Mouse (Mus musculus): Measurements from ENCODE around the gene Prpf31. TPM values are rescaled to one million over a fixed set of nuclear protein-coding genes. Genes with fewer than 3 reads are reported as not detected.

Prpf31 gene
- polyA plus RNA-seq, 1 experiment from 2014 or later, result 24.9 TPM

GRCm38 (mm10) chr7:3675228-3675548 is 45.4 kb downstream of the Prpf31 start:
- Histone ChIP-seq H3K9me3 (ENCODE audit: low read length) (no peaks in the 10 kb centered on the region), H3K27me3 (ENCODE audit: insufficient read depth, low read length) (no peaks in the 10 kb centered on the region), H3K4me2 (ENCODE audit: low read depth, low read length) (no peak overlapping the region), H3K4me3 (ENCODE audit: low read depth, low read length) (no peak overlapping the region), H3K36me3 (replicated peaks; ENCODE audit: insufficient read depth, low read length) (no peaks in the 10 kb centered on the region), H3K4me1 (ENCODE audit: insufficient read depth) (no peaks in the 10 kb centered on the region), H3K9ac (replicated peaks) (no peak overlapping the region), H3K27ac (ENCODE audit: low read depth) (no peak overlapping the region)
- TF ChIP-seq CTCF (IDR thresholded peaks at IDR 0.05; ENCODE audit: low read depth), result no peak
- TF ChIP-seq EP300 (IDR thresholded peaks at IDR 0.05; ENCODE audit: low read depth), result no peak
- 63% methylated on average over 3 of the region's 3 CpGs for WGBS (ENCODE audit: insufficient replicate concordance)
- ATAC-seq, result no peak
- DNase-seq, result no peak

DNA sequence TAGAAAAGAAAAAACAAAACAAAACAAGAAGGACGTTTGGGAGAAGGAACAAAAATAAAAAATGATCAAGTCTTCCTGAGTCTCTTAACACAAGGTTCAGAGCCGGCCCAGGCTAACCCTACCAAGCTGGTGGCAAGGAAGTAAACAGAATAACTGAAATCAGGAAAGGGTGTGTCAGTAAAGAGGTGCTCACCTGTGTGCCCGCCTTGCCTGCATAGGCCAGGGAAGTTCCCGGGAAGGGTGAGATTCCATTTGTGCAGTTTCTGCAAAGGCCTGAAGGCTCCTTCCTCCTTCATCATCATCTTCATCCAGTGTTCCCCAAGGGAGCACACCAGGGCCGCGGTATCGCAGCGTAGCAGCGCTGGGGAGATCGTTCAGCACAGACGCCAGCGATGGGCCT is 46.6 kb downstream of the Prpf31 start:
- no peak overlapping the region for H3K4me2 ChIP-seq (ENCODE audit: low read depth, low read length)
- H3K4me1 ChIP-seq (ENCODE audit: insufficient read depth), result no peaks in the 10 kb centered on the region
- no peak overlapping the region for H3K27ac ChIP-seq (ENCODE audit: low read depth)
- H3K9ac ChIP-seq (replicated peaks), result no peak overlapping the region
- no peaks in the 10 kb centered on the region for H3K9me3 ChIP-seq (ENCODE audit: low read length)
- 89% methylated on average over 12 of the region's 12 CpGs for WGBS (ENCODE audit: insufficient replicate concordance)
- DNase-seq, result no peak
- no peaks in the 10 kb centered on the region for H3K27me3 ChIP-seq (ENCODE audit: insufficient read depth, low read length)
- H3K36me3 ChIP-seq (replicated peaks; ENCODE audit: insufficient read depth, low read length), result no peaks in the 10 kb centered on the region
- TF ChIP-seq EP300 (IDR thresholded peaks at IDR 0.05; ENCODE audit: low read depth), result no peak
- TF ChIP-seq CTCF (IDR thresholded peaks at IDR 0.05; ENCODE audit: low read depth), result no peak
- ATAC-seq, result no peak
- no peak overlapping the region for H3K4me3 ChIP-seq (ENCODE audit: low read depth, low read length)

DNA sequence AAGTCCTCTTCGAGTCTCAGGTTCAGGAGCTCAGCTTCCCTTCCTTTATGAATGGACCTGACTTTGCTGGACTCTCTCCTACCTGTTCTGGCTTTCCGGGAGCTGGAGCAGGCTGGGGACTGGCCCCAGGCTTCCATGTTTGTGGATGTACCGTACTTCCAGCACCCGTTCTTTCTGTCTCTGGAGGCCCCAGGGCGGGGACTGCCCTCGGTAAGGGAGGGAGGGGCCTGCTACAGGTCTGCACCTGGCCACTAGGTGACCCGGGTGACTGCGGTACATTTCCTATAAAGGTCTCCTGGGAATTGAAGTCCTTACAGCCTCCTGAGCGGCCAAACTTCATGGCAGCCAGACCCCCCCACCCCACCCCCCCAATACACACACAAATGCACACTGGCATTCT is 47.6 kb downstream of the Prpf31 start, which contains the start of gene Tmc4:
Gene Tmc4 (minus strand): TSS at position 212 of the 400 bp plus-strand sequence.
- peak; percentile 27 for DNase-seq
- Histone ChIP-seq H3K36me3 (replicated peaks; ENCODE audit: insufficient read depth, low read length) (no peaks in the 10 kb centered on the region), H3K4me3 (ENCODE audit: low read depth, low read length) (no peak within 1 kb of the TSS), H3K4me2 (ENCODE audit: low read depth, low read length) (peak within 1 kb of the TSS; percentile 18; the same call in 1 of the 2 replicates), H3K27me3 (ENCODE audit: insufficient read depth, low read length) (no peaks in the 10 kb centered on the region), H3K9ac (replicated peaks) (no peak within 1 kb of the TSS; the same call in 1 of the 2 replicates), H3K4me1 (ENCODE audit: insufficient read depth) (no peaks in the 10 kb centered on the region), H3K9me3 (ENCODE audit: low read length) (no peaks in the 10 kb centered on the region), H3K27ac (ENCODE audit: low read depth) (0 out of 2 replicates have a peak within 1 kb of the TSS, but pooled peaks have one; percentile 16)
- peak; percentile 61; the same call in 1 of the 2 replicates for ATAC-seq
- 59% methylated on average over 9 of the region's 9 CpGs for WGBS (ENCODE audit: insufficient replicate concordance)
- TF ChIP-seq CTCF (IDR thresholded peaks at IDR 0.05; ENCODE audit: low read depth), result no peak
- TF ChIP-seq EP300 (IDR thresholded peaks at IDR 0.05; ENCODE audit: low read depth), result no peak

DNA sequence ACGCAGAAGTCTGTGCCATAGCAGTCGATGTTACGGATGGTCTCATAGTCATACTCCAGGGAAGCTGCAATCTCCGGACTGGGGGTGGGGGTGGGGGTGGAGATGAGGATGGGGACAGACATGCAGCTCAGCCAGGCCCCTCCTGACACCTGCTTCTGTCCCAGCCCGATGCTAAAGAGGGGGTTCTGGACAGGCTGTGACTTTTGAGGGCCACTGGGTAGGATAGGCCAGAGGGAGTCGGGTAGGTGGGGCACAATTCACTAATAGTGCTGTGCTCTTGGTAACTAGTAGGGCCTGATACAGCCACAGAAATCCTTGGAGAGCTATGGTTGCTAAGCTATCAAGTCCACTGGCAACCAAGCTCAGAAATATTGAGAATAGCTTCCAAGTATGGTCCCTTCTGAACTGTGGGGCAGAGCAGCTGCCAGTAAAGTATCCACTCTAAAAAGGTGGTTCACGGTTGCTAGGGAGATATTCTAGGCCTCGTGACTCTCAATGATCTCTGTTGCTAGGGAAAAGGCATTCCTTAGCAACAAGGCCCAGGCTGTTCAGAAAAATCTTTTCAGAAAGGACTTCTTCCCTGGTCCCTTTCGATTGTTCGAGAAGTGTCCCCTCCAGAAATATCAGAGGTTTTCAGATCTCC is 54.2 kb downstream of the Prpf31 start:
- Histone ChIP-seq H3K36me3 (replicated peaks; ENCODE audit: insufficient read depth, low read length) (peaks cover 27% of the 10 kb centered on the region), H3K27ac (ENCODE audit: low read depth) (no peak overlapping the region), H3K4me3 (ENCODE audit: low read depth, low read length) (no peak overlapping the region), H3K9me3 (ENCODE audit: low read length) (no peaks in the 10 kb centered on the region), H3K27me3 (ENCODE audit: insufficient read depth, low read length) (no peaks in the 10 kb centered on the region), H3K4me2 (ENCODE audit: low read depth, low read length) (no peak overlapping the region), H3K4me1 (ENCODE audit: insufficient read depth) (no peaks in the 10 kb centered on the region), H3K9ac (replicated peaks) (no peak overlapping the region)
- no peak for TF ChIP-seq EP300 (IDR thresholded peaks at IDR 0.05; ENCODE audit: low read depth)
- TF ChIP-seq CTCF (IDR thresholded peaks at IDR 0.05; ENCODE audit: low read depth), result no peak
- 85% methylated on average over 10 of the region's 10 CpGs for WGBS (ENCODE audit: insufficient replicate concordance)
- DNase-seq (no peak), ATAC-seq (no peak)

DNA sequence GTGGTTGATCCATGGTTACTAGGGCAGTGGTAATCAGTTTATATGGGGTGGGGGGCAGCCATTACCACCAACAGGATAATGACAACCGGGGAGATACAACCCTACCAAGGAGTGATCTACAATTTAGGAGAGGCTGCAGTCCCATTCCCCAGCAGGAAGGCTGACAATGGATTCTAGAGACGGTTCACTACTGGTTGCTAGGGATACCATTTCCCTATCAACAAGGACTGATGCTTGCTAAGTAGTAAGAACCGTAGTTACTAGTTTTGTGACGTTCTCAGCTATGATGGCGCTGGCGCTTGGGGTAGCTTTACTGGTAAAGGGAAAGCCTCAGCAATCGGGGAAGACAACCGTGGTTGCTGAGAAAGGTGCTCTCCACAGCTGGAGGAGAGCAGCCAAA is 54.9 kb downstream of the Prpf31 start:
- Histone ChIP-seq H3K4me1 (ENCODE audit: insufficient read depth) (no peaks in the 10 kb centered on the region), H3K4me3 (ENCODE audit: low read depth, low read length) (no peak overlapping the region), H3K9me3 (ENCODE audit: low read length) (no peaks in the 10 kb centered on the region), H3K9ac (replicated peaks) (no peak overlapping the region), H3K27me3 (ENCODE audit: insufficient read depth, low read length) (no peaks in the 10 kb centered on the region), H3K27ac (ENCODE audit: low read depth) (no peak overlapping the region), H3K36me3 (replicated peaks; ENCODE audit: insufficient read depth, low read length) (peaks cover 27% of the 10 kb centered on the region), H3K4me2 (ENCODE audit: low read depth, low read length) (no peak overlapping the region)
- DNase-seq (no peak), ATAC-seq (no peak)
- no peak for TF ChIP-seq CTCF (IDR thresholded peaks at IDR 0.05; ENCODE audit: low read depth)
- no peak for TF ChIP-seq EP300 (IDR thresholded peaks at IDR 0.05; ENCODE audit: low read depth)
- WGBS (ENCODE audit: insufficient replicate concordance), result 86% methylated on average over 8 of the region's 8 CpGs

- ATAC-seq (no peak), DNase-seq (no peak)
- TF ChIP-seq EP300 (IDR thresholded peaks at IDR 0.05; ENCODE audit: low read depth), result no peak
- no peak for TF ChIP-seq CTCF (IDR thresholded peaks at IDR 0.05; ENCODE audit: low read depth)
- Histone ChIP-seq H3K36me3 (replicated peaks; ENCODE audit: insufficient read depth, low read length) (peaks cover 27% of the 10 kb centered on the region), H3K27me3 (ENCODE audit: insufficient read depth, low read length) (no peaks in the 10 kb centered on the region), H3K27ac (ENCODE audit: low read depth) (no peak overlapping the region), H3K9ac (replicated peaks) (no peak overlapping the region), H3K9me3 (ENCODE audit: low read length) (no peaks in the 10 kb centered on the region), H3K4me3 (ENCODE audit: low read depth, low read length) (no peak overlapping the region), H3K4me1 (ENCODE audit: insufficient read depth) (no peaks in the 10 kb centered on the region), H3K4me2 (ENCODE audit: low read depth, low read length) (no peak overlapping the region)
- 87% methylated on average over 31 of the region's 31 CpGs for WGBS (ENCODE audit: insufficient replicate concordance)
These were observed 55.8 kb downstream of the Prpf31 start for GRCm38 (mm10) chr7:3685400-3686187.
